Mouse (Mus musculus): ENCODE measurements around the gene Aldh1a2. TPM values are rescaled to one million over a fixed set of nuclear protein-coding genes. Genes with fewer than 3 reads are reported as not detected.

Gene Aldh1a2
- polyA plus RNA-seq, 1 experiment from 2014 or later, result 21.0 TPM

Other genes with a start within 250 kb of the Aldh1a2 start
- 0.54 and 1.5 TPM in 2 replicates for gene Aqp9, start 47.1 kb upstream of the Aldh1a2 start, polyA plus RNA-seq (2015; fragmentation: Nextera tagmentation; extraction: Ambion mirVana)

All from midbrain, embryonic 15.5 days (tissue).